Mouse (Mus musculus) heart, postnatal 14 days (tissue): ENCODE measurements at regions not wholly inside any gene's neighbourhood (a gene's known extent, or its start where the extent isn't known, plus 50 kb on each side); places are given as distances from the start of the nearest gene placed in this dataset.

Experiments used
- DNase-seq, 2 experiments: peaks; one replicate each; pipeline ENCODE4 v3.0.0; 2021 to 2022
- intact Hi-C: fragments of 180-260 bp; cut with DNase I; formaldehyde crosslinking; loops from one replicate; pipeline ENCODE4 v1.15.1; 2025

DNA sequence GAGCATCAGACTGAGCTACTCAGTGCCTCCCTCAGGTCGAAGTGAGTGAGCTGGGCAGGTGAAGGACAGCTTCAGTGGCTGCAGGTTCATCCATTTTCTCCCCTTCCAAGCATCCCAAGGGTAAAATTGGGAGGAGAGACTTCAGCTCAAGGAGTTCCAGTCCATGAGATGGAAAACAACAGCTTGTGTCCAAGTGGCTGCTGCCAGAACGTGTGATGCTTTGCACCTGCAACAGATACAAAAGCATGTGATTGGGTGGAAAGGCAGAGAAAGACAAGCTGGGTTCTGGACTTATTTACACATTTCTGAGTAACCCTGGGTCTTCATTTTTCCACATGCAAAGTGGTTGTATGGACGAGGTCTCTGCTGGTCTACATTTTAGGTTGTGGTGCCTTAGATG lies 127.7 kb upstream of the Vangl1 start:
- peak; percentile 26 to 39 for DNase-seq

DNA sequence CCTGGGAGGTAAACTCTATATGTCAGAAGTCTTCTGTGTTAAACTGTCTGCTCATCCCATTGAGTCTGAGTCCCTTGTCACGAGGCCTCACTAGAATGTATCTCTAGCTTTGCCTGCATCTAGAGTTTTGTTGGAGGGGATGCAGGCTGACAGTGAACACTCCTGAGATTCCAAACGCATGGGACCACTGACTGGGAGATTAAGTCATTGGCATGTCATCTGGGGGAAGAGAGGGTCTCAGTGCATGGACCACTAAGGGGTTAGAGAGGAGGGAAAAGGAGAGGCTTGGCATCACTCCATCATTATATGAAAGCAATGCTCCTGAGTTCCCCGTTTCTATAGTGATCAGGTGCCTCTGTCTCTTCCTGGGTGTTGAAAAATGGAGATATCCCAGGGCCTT lies 114.8 kb upstream of the Vangl1 start:
- no peak for DNase-seq
- intact Hi-C loops = no loop called here

More for the DNA sequence above, 127.7 kb upstream of the Vangl1 start:
- intact Hi-C loops = loop anchor here (10.0 kb wide), 1 partner anchor 473 kb away; no protein-coding TSS in a partner anchor

DNA sequence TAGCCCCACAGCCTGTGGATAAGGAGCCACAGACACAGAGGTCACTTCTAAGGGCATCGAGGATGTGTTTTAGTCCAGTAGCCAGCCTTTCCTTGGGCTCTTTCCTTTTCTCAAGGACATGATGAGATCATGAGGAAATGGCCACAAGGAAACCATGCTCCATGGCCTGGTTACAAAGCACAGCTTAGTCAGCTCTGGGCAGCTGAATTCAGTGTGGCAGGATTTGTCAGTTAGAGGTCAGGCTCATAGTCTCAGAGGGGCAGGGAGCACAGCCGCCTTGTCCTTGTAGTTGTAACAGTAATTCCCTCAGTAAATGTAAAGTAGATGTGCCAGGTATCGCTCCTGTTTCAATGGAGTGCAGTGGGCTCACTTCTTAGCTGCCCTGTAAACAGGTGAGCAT lies 111.7 kb upstream of the Vangl1 start:
- DNase-seq = no peak
- intact Hi-C loops = no loop called here

DNA sequence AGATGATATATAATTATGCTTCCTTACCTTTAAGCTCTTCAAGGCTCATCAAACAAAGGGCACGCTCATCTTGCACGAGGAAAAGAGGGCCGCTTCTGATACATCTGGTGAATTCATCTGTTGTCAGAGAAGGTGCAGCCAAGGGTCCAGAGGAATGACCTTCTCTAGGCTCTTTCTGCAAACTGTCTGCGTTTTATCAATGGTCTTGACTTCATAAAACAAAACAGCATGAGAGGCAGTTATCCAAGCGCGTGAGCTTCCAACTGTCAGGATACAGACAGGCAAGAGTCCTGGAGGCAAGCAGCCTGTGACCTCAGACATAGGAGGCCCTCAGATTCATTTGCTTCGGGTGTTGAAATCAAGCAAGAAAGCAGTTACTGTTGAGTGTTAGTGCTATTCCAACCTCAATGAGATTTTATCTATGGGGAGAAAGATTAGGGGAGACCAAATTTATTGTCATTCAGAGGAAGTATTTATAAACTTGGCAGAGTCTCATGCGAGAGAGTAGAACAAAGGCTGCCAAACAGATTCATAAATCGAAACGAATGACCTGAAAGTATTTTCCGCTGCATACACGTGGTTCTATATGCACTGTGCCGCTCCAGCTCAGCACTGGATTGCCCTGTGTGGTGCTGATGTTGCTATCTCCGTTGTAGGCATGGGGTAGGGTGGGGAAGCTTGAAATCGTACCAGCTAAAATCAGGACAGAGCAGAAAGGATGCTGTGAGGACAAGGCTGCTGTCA lies 107.2 kb upstream of the Vangl1 start:
- intact Hi-C loops = loop anchor here (2.0 kb wide), 1 partner anchor 379 kb away; no protein-coding TSS in a partner anchor
- peak; percentile 22 to 28 for DNase-seq

DNA sequence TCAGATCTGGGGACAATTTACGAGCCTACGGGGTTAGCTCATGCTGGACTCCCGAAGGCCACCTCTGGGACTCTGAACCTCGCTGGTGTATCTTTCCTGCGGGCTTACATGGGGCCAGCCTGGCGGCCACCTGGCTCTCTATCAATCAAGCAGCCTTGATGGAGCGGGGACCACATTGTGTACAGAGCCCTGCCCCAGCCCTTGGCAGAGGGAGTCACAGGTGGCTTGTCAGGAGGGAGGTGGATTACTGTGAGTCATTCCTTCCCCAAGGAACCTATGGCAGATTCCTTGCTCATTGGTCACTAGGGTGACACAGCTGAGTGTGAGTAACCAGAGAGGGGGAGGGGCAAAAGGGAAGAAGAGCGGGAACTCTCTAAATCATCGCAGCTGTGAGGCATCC lies 105.8 kb upstream of the Vangl1 start:
- DNase-seq = no peak
- intact Hi-C loops = loop anchor here (2.0 kb wide), 1 partner anchor 381 kb away; no protein-coding TSS in a partner anchor

DNA sequence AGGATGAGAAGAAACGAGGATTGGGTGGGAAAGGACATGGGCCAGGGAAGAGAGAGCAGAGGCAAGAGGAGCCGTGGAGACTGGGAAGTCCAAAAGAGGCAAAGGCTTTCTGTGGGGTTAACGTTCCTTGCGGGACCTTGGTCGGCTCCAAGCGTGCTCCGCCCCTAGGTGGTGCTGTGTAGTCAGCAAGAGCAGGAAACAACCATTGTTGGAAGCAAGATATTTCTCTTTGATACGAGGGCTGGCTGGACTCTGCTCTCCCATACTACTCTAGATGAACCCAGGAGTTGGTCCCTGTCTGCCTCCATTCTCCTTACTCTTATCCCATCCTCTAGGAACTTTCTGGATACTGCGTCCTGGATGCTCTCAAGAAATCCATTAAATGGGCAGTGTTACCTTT lies 105.3 kb upstream of the Vangl1 start:
- peak; percentile 77 to 83 for DNase-seq
- intact Hi-C loops = loop anchor here (2.0 kb wide), 1 partner anchor 381 kb away; no protein-coding TSS in a partner anchor

DNA sequence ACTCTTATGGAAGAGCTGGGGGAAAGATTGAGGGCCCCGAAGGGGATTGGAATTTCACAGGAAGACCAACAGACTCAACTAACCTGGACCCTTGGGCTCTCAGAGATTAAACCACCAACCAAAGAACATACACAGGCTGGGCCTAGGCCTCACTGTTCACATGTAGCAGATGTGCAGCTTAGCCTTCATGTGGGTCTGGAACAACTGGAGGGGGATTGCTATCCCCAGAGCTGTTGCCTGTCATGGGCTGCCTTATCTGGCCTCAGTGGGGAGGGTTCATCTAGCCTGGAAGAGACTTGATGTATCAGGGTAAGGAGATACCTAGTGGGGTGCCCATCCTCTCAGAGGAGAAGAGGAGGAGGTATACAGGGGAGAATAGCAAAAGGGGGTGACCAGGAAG lies 103.2 kb upstream of the Vangl1 start:
- intact Hi-C loops = no loop called here

DNA sequence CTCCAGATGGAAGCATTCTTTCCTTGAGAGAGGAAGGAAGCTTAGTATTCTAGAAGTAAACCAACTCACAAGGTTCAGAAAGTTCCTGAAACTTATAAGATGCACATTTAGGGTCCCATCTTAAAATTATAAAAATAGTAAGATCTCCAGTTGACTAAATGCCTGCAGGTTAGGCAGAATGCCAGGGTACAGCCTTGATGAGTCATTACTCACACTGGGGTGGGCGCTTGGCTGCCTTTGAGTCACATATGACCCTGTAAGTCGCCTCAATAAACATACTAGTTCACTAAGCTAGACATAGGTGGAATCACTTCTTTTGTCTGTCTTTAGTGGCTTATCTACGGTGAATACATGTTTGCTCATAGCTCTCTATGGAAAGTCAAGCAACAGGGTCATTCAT lies 87.9 kb upstream of the Vangl1 start:
- intact Hi-C loops = no loop called here
- DNase-seq = no peak

More for the DNA sequence above, 103.2 kb upstream of the Vangl1 start:
- DNase-seq = no peak

DNA sequence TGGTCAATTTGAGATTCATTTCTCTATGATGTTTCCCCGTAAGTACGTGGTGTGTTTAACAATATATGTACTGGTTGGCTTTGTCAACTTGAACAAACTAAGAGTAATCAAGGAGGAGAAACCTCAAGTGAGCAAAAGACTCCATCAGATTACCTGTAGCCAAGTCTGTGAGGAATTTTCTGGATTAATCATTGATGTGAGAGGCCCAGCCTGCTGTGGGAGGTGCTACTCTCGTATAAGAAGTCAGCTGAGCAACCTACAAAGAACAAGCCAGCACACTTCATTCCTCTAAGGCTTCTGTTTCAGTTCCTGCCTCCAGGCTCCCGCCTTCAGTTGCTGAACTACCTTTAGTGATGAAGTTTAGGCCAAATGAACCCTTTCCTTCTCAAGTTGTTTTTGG lies 77.5 kb upstream of the Vangl1 start:
- intact Hi-C loops = no loop called here
- DNase-seq = no peak

DNA sequence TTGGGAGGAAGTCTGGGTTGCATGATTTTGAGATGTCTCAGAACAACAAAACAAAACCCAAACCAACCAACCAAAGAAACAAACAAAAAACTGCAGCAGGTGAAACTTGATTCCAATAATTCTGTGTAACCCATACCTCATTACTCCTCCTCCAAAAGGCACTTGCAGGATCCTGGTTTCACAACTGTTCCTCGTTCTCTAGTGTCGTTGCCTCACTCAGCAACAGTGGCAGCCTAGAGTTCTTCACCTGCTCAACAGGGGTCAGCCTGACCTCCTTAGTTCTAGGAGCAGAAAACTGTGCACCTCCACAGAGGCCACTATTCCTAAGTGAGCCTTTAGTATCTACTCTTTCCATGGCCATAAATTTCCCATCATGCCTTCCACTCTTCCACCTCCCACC lies 72.3 kb upstream of the Vangl1 start:
- DNase-seq = no peak
- intact Hi-C loops = no loop called here

DNA sequence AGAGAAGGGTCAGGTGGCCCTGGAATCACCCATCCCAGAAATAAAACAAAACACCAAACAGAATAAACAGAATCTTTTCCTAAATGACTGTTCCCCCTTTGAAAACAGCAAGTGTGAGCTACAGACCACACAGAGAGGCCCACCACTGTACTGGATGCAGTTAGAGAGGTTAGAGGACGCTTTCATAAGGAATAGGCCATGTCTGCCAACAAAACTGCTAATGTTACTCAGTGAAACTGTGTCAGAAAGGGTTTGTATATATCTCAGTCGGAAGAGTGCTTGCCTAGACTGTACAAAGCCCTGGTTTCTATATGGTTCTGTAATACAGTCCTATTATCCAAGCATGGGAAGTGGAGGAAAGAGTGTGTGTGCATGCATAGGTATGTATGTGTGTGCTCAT lies 71.8 kb upstream of the Vangl1 start:
- intact Hi-C loops = no loop called here
- no peak for DNase-seq

DNA sequence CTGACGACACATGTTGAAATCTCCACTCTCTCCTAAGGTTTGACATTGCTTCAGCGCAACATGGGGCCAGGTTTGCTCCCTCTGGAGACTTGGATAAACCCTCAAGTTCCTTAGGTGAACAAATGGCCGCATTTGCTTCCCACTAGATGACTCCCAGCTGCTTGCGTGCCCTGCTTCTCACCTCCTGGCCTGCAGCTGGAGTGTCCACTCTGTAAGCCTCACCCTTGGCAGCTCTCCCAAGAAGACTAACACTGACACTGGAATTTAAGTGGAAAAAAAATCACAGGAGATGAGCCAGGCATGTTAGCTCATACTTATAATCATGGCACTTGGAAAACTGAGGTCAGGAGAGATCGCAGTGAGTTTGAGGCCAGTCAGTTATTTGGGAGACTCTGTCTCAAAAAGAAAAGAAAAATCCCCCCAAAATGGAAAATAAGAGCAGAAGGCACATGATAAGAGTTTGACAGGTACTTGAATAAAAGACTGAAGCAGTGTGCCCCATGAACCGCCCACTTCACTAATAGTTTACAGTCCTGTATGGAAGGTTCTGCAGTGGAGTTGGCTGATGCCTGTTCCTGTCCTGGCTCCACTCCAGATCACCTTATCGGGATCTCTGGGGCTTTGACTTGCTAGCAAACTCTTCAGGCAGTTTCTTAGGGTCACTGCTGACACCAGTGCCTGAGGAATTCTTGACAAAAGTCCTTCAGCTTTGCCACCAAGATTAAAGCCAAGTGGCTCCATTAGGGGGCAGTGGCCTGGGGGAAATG lies 70.9 kb upstream of the Vangl1 start:
- intact Hi-C loops = no loop called here
- DNase-seq = peak; percentile 48 to 69

DNA sequence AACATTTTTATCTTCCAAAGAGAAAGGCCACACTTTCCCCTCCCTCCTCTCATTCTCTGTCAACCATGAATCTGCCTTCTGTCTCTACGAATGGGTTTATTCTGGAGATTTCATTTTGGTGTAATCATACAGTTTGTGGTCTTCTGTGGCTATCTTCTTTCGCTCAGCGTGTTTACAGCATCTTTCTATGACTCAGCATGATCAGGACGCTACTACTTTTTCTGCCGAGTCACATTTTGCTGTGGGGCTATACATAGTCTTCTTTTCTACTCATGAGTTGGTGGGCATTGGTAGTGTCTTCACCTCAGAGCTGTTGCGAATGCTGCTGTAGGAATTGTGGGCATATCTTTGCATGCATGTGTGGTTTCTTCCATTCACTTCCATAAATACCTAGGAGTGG lies 66.3 kb upstream of the Vangl1 start:
- intact Hi-C loops = no loop called here
- DNase-seq = no peak

DNA sequence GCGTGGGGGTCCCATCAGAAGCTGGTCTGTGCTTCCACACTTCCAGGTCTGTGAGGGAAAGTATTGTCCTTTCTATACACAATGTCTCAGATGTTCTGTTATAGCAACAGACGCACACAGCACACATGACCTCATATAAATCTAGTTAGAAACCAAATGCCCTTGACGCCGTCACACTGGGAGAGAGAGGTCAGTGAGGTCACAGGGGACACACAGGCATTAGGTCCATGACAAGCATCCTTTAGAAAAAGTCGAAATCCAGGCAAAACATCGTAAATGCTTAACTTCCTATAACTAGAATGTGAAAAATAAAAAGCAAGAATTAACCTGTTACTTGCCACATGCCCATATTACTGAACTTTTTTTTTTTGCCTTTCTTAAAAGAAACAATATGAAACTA lies 65.8 kb upstream of the Vangl1 start:
- no peak for DNase-seq
- intact Hi-C loops = no loop called here

DNA sequence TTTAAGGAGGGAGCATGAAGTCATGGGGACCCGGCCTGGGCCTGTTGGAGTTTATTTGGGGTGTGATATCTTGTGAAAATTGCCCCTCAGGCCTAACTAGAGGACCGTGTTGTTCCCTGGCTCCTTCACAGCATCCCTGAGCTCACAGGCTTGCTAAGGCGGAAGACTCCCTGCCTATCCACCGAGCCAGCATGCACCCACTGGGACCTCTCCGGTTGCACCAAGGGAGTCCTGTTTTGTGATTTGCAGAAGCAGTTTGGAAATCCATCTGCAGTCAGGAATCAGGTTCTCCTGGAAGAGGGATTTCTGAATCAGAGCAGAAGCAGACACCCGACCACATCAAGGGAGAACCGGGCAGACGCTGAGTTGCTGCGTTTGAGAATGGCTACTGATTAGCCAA lies 61.6 kb upstream of the Vangl1 start:
- DNase-seq = no peak
- intact Hi-C loops = no loop called here

DNA sequence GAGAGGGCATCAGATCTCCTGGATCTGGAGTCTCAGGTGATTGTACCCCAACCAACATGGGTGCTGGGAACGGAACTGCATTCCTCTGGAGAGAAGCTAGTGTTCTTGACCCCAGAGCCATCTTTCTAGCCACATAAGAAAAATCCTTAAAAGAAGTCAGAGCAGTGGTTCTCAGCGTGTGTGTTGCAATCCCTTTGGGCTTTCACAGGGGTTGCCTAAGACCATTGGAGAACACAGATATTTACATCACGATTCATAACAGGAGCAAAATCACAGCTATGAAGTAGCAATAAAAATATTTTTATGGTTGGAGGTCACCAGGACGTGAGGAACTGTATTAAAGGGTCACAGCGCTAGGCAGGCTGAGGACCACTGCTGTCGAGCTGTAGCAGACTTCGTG lies 60.7 kb upstream of the Vangl1 start:
- intact Hi-C loops = no loop called here
- no peak for DNase-seq

DNA sequence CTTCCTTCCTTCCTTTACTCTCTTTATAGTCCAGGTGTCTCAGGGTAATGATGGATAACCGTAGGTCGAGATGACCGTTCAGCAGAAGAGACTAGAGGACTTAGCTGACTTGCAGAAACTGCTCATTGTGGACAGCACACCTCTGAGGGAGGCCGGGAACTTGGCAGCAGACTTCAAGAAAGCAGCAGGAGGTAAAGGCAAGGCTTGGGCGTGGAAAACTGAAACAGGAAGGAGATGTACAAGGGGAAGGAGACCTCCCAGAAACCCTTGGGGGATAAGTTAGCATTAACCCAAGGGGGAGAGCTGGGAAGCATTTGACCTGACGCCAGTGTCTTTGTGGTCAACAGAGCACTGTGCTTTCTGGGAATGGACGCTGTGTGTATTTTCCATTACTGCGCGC lies 58.8 kb upstream of the Vangl1 start:
- intact Hi-C loops = no loop called here
- DNase-seq = no peak

DNA sequence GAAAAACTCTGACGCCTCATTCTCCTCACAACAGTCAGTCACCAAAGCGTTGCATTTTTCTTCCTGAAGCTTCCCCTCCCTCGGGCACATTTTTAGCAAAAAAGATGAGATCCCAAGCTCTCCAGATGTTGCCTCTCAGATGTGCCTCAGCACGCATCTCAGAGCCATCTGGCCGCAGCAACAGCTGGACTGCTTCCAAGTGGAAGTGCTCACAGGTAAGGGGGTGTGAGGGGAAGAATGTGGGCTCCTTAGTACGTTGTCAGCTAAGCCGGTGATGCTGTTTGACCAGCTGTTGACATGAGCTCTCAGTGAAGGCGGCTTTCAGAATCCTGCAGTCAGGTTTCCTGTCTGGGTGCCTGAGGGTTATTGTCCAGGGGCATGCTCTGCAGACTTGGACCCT lies 58.2 kb upstream of the Vangl1 start:
- no peak for DNase-seq
- intact Hi-C loops = no loop called here

DNA sequence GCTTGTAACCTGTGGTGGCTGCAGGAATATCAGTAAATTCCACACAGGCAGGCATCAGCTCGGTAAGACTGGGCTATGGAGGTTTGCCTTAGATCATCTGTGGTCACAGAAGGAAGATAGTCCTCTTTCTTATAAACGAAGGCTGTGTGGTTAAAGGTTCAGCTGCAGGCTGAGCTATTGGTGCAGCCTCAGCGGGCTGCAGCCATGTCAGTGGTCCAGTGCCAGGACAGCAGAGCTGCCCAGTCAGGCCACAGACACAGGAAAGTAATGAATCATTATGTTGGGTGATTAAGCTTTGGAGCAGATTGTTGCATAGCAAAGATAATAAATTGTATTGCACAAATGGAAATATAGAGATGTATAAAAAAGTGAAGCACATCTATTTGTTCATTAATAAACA lies 57.0 kb upstream of the Vangl1 start:
- no peak for DNase-seq
- intact Hi-C loops = no loop called here
